ENCODE assay signal across 14 mouse cellular contexts in the genomic region with DNA sequence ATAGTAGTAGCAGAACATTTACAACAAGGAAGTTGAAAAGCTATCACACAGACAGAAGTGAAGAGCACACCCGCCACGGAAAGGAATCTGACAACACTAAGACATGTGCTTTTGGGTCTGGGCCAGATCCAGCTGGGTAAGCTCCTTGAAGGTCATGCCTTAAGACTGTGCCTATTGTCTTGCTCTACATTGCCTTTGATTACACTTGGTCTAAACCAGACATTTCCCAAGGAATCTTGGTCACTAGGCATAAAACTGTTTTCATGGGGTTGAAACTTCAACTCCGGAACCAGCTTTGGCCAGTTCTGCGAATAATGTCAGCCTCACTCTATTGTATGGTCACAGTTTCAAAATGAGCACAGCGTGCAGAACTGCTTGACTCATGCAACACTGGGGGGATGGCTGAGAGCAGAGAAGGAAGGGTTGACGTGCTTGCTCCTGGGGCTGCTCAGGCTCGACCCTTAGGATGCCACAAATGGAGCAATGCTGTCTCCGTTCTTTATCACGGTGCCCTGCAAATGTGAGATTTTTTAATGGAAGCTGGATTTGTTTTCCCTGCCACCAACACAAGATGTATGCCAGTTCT.
DNase-seq lines count a peak whose midpoint lies in the region; ATAC-seq lines count a peak whose summit lies in the region.
"Had no signal": no experiment of that assay in that cellular context is flagged by ENCODE, and none has a peak within 500 bp of the region (broad histone marks: within the 10 kb centered on the region; RNA-seq: fewer than 3 reads in every experiment).

No protein-coding gene starts in this region.

- WGBS in hindbrain, embryonic 11.5 days = 83% methylated on average over 9 of the region's 9 CpGs
- 68% methylated on average over 9 of the region's 9 CpGs for WGBS in neural tube, embryonic 15.5 days
- WGBS in embryonic facial prominence, embryonic 10.5 days = 84% methylated on average over 9 of the region's 9 CpGs

- H3K9me3 ChIP-seq in hindbrain, embryonic 11.5 days (ENCODE audit: control insufficient read depth, low read length) = no peaks in the 10 kb centered on the region
- no peaks in the 10 kb centered on the region for H3K9me3 ChIP-seq in neural tube, embryonic 15.5 days (replicated peaks)
- H3K9me3 ChIP-seq in embryonic facial prominence, embryonic 10.5 days = no peaks in the 10 kb centered on the region
- H3K9me3 ChIP-seq: embryonic facial prominence, embryonic 13.5 days had no signal

- no peak overlapping the region for H3K27ac ChIP-seq in hindbrain, embryonic 11.5 days (ENCODE audit: low read depth, low read length)
- peak overlapping the region; percentile 56; the same call in 1 of the 2 replicates for H3K27ac ChIP-seq in neural tube, embryonic 15.5 days (replicated peaks)
- H3K27ac ChIP-seq in embryonic facial prominence, embryonic 10.5 days (replicated peaks) = no peak overlapping the region
- H3K27ac ChIP-seq: embryonic facial prominence, embryonic 13.5 days had no signal

- DNase-seq in right cerebral cortex, adult 18-20 months = peak; percentile 14
- DNase-seq in right cerebral cortex, postnatal 10 days (ENCODE audit: low spot score in 2 of 2) = no peak
- peak; percentile 2 for DNase-seq in hindbrain, embryonic 11.5 days (ENCODE audit: low spot score)
- peak; percentile 42 for DNase-seq in lung, postnatal 25 days (ENCODE audit: low spot score)
- DNase-seq in ovary, adult 18-20 months (ENCODE audit: low spot score) = no peak
- DNase-seq in embryonic facial prominence, embryonic 10.5 days (ENCODE audit: low spot score) = no peak
- no peak for DNase-seq in embryo, embryonic 9.5 days (ENCODE audit: extremely low spot score)
- DNase-seq: cerebellum, adult 9-10 months; heart, postnatal 36 days; layer of hippocampus, postnatal 36 days; right cerebral cortex, postnatal 4 days had no signal

- no peaks in the 10 kb centered on the region for H3K4me1 ChIP-seq in hindbrain, embryonic 11.5 days (replicated peaks; ENCODE audit: control insufficient read depth, insufficient read depth, low read length)
- peaks cover 13% of the 10 kb centered on the region for H3K4me1 ChIP-seq in neural tube, embryonic 15.5 days
- H3K4me1 ChIP-seq in embryonic facial prominence, embryonic 10.5 days = no peaks in the 10 kb centered on the region
- H3K4me1 ChIP-seq: embryonic facial prominence, embryonic 13.5 days had no signal

- H3K4me3 ChIP-seq in hindbrain, embryonic 11.5 days (ENCODE audit: low read depth, low read length) = no peak overlapping the region
- no peak overlapping the region for H3K4me3 ChIP-seq in neural tube, embryonic 15.5 days (replicated peaks)
- no peak overlapping the region for H3K4me3 ChIP-seq in embryonic facial prominence, embryonic 10.5 days
- H3K4me3 ChIP-seq: embryonic facial prominence, embryonic 13.5 days had no signal

- no peak for ATAC-seq in hindbrain, embryonic 11.5 days (ENCODE audit: low FRiP score)
- ATAC-seq in neural tube, embryonic 15.5 days (ENCODE audit: low FRiP score) = peak; percentile 41; the same call in 1 of the 2 replicates

- H3K9ac ChIP-seq in hindbrain, embryonic 11.5 days (ENCODE audit: low read depth, low read length) = no peak overlapping the region
- 0 out of 2 replicates have a peak overlapping the region, but pooled peaks have one; percentile 23 for H3K9ac ChIP-seq in neural tube, embryonic 15.5 days (replicated peaks)
- H3K9ac ChIP-seq: embryonic facial prominence, embryonic 13.5 days had no signal

- H3K36me3 ChIP-seq in hindbrain, embryonic 11.5 days (ENCODE audit: control insufficient read depth, insufficient read depth, low read length) = no peaks in the 10 kb centered on the region
- H3K36me3 ChIP-seq in neural tube, embryonic 15.5 days = no peaks in the 10 kb centered on the region
- no peaks in the 10 kb centered on the region for H3K36me3 ChIP-seq in embryonic facial prominence, embryonic 10.5 days (replicated peaks)
- H3K36me3 ChIP-seq: embryonic facial prominence, embryonic 13.5 days had no signal

- H3K4me2 ChIP-seq in hindbrain, embryonic 11.5 days (replicated peaks; ENCODE audit: low read depth, low read length) = no peak overlapping the region
- H3K4me2 ChIP-seq in neural tube, embryonic 15.5 days = no peak overlapping the region
- H3K4me2 ChIP-seq: embryonic facial prominence, embryonic 13.5 days had no signal

- no peaks in the 10 kb centered on the region for H3K27me3 ChIP-seq in hindbrain, embryonic 11.5 days (ENCODE audit: control insufficient read depth, insufficient read depth, low read length)
- H3K27me3 ChIP-seq in neural tube, embryonic 15.5 days (replicated peaks) = no peaks in the 10 kb centered on the region
- no peaks in the 10 kb centered on the region for H3K27me3 ChIP-seq in embryonic facial prominence, embryonic 10.5 days (replicated peaks; ENCODE audit: low read depth, poor library complexity, severe bottlenecking)
- H3K27me3 ChIP-seq: CH12.LX; embryonic facial prominence, embryonic 13.5 days had no signal

Comparison
In these comparisons a context has a peak if more than half of its experiments do, and no peak if none do; other contexts are left out.
1. DNase-seq: peak in right cerebral cortex, adult 18-20 months (single experiment), hindbrain, embryonic 11.5 days (single experiment) and lung, postnatal 25 days (single experiment); none in right cerebral cortex, postnatal 10 days (0 of 2), ovary, adult 18-20 months (single experiment), embryonic facial prominence, embryonic 10.5 days (single experiment) and embryo, embryonic 9.5 days (single experiment).